Mouse (Mus musculus): ENCODE data around the gene Aifm3. TPM values are rescaled to one million over a fixed set of nuclear protein-coding genes. Genes with fewer than 3 reads are reported as not detected.
"Not testable (repeated sequence)": the region's sequence is repeated elsewhere in the genome, so short reads cannot be mapped to it uniquely, and the experiment has no call there.

Gene Aifm3
- polyA plus RNA-seq, 1 experiment from 2014 or later = 10.6 TPM

- WGBS = 33% methylated on average over 3 of the region's 3 CpGs
- not testable (repeated sequence) for H3K9me3 ChIP-seq; H3K27me3 ChIP-seq; ATAC-seq (replicated peaks)
- Histone ChIP-seq H3K4me2 (replicated peaks) (peak overlapping the region; percentile 72), H3K4me1 (peaks cover 18% of the 10 kb centered on the region), H3K27ac (replicated peaks) (peak overlapping the region; percentile 95), H3K4me3 (peak overlapping the region; percentile 70), H3K9ac (replicated peaks) (peak overlapping the region; percentile 86), H3K36me3 (peaks cover 13% of the 10 kb centered on the region)
Measured at GRCm38 (mm10) chr16:17508031-17508430, 18.6 kb downstream of the Aifm3 start.

GRCm38 (mm10) chr16:17508546-17509239 lies 19.3 kb downstream of the Aifm3 start, which contains the start of gene Lztr1:
Gene Lztr1 (plus strand): TSS chr16:17508688.
- WGBS = under 1% methylated on average over 50 of the region's 50 CpGs
- Histone ChIP-seq H3K4me2 (replicated peaks) (peak within 1 kb of the TSS; percentile 72), H3K27ac (replicated peaks) (peak within 1 kb of the TSS; percentile 95), H3K9ac (replicated peaks) (peak within 1 kb of the TSS; percentile 86), H3K4me3 (peak within 1 kb of the TSS; percentile 70), H3K36me3 (peaks cover 20% of the 10 kb centered on the region), H3K27me3 (no peaks in the 10 kb centered on the region), H3K4me1 (peaks cover 18% of the 10 kb centered on the region), H3K9me3 (no peaks in the 10 kb centered on the region)
- peak; percentile 98 for ATAC-seq (replicated peaks)

GRCm38 (mm10) chr16:17509240-17509597 lies 19.8 kb downstream of the Aifm3 start:
- no peak for ATAC-seq (replicated peaks)
- H3K36me3 ChIP-seq = peaks cover 25% of the 10 kb centered on the region
- WGBS = 8% methylated on average over 9 of the region's 9 CpGs
- peak overlapping the region; percentile 72 for H3K4me2 ChIP-seq (replicated peaks)
- H3K27ac ChIP-seq (replicated peaks) = peak overlapping the region; percentile 95
- H3K27me3 ChIP-seq = no peaks in the 10 kb centered on the region
- no peaks in the 10 kb centered on the region for H3K9me3 ChIP-seq
- peaks cover 18% of the 10 kb centered on the region for H3K4me1 ChIP-seq
- peak overlapping the region; percentile 70 for H3K4me3 ChIP-seq
- H3K9ac ChIP-seq (replicated peaks) = peak overlapping the region; percentile 86

- Histone ChIP-seq H3K4me3 (peak overlapping the region; percentile 70; the same call in 1 of the 2 replicates), H3K27me3 (no peaks in the 10 kb centered on the region), H3K36me3 (peaks cover 25% of the 10 kb centered on the region), H3K9me3 (no peaks in the 10 kb centered on the region), H3K27ac (replicated peaks) (no peak overlapping the region), H3K9ac (replicated peaks) (peak overlapping the region; percentile 86; the same call in 1 of the 2 replicates), H3K4me1 (peaks cover 18% of the 10 kb centered on the region), H3K4me2 (replicated peaks) (peak overlapping the region; percentile 72)
- WGBS = 94% methylated on average over 2 of the region's 2 CpGs
- ATAC-seq (replicated peaks) = no peak
Measured at GRCm38 (mm10) chr16:17510143-17510542, 20.7 kb downstream of the Aifm3 start.

GRCm38 (mm10) chr16:17510686-17511085 lies 21.3 kb downstream of the Aifm3 start:
- no peak for ATAC-seq (replicated peaks)

GRCm38 (mm10) chr16:17511431-17511830 lies 22.0 kb downstream of the Aifm3 start:
- Histone ChIP-seq H3K9me3 (no peaks in the 10 kb centered on the region), H3K4me2 (replicated peaks) (no peak overlapping the region), H3K4me1 (peaks cover 18% of the 10 kb centered on the region), H3K27ac (replicated peaks) (no peak overlapping the region), H3K4me3 (no peak overlapping the region), H3K36me3 (peaks cover 36% of the 10 kb centered on the region), H3K9ac (replicated peaks) (no peak overlapping the region), H3K27me3 (no peaks in the 10 kb centered on the region)
- WGBS = 95% methylated on average over 4 of the region's 4 CpGs
- no peak for ATAC-seq (replicated peaks)

More at GRCm38 (mm10) chr16:17510686-17511085, 21.3 kb downstream of the Aifm3 start:
- H3K4me2 ChIP-seq (replicated peaks) = 0 out of 2 replicates have a peak overlapping the region, but pooled peaks have one; percentile 72
- no peak overlapping the region for H3K4me3 ChIP-seq
- H3K4me1 ChIP-seq = peaks cover 18% of the 10 kb centered on the region
- no peaks in the 10 kb centered on the region for H3K9me3 ChIP-seq
- H3K9ac ChIP-seq (replicated peaks) = no peak overlapping the region
- H3K27ac ChIP-seq (replicated peaks) = no peak overlapping the region
- 89% methylated on average over 2 of the region's 2 CpGs for WGBS
- no peaks in the 10 kb centered on the region for H3K27me3 ChIP-seq
- peaks cover 29% of the 10 kb centered on the region for H3K36me3 ChIP-seq

- no peak overlapping the region for H3K9ac ChIP-seq (replicated peaks)
- H3K4me3 ChIP-seq = no peak overlapping the region
- no peak overlapping the region for H3K4me2 ChIP-seq (replicated peaks)
- H3K4me1 ChIP-seq = no peaks in the 10 kb centered on the region
- 86% methylated on average over 2 of the region's 2 CpGs for WGBS
- no peak for ATAC-seq (replicated peaks)
- H3K27ac ChIP-seq (replicated peaks) = no peak overlapping the region
- peaks cover 85% of the 10 kb centered on the region for H3K36me3 ChIP-seq
- no peaks in the 10 kb centered on the region for H3K27me3 ChIP-seq
- no peaks in the 10 kb centered on the region for H3K9me3 ChIP-seq
Measured at GRCm38 (mm10) chr16:17518910-17519309, 29.5 kb downstream of the Aifm3 start.

GRCm38 (mm10) chr16:17524156-17524555 lies 34.7 kb downstream of the Aifm3 start:
- no peaks in the 10 kb centered on the region for H3K27me3 ChIP-seq
- 93% methylated on average over 11 of the region's 11 CpGs for WGBS
- no peak overlapping the region for H3K9ac ChIP-seq (replicated peaks)
- no peaks in the 10 kb centered on the region for H3K9me3 ChIP-seq
- H3K4me1 ChIP-seq = no peaks in the 10 kb centered on the region
- H3K4me2 ChIP-seq (replicated peaks) = no peak overlapping the region
- peaks cover 93% of the 10 kb centered on the region for H3K36me3 ChIP-seq
- H3K27ac ChIP-seq (replicated peaks) = no peak overlapping the region
- no peak overlapping the region for H3K4me3 ChIP-seq
- ATAC-seq (replicated peaks) = no peak

GRCm38 (mm10) chr16:17525524-17525923 lies 36.1 kb downstream of the Aifm3 start:
- Histone ChIP-seq H3K27ac (replicated peaks) (no peak overlapping the region), H3K9me3 (no peaks in the 10 kb centered on the region), H3K27me3 (no peaks in the 10 kb centered on the region), H3K36me3 (peaks cover 80% of the 10 kb centered on the region), H3K4me1 (peaks cover 10% of the 10 kb centered on the region), H3K4me3 (no peak overlapping the region), H3K9ac (replicated peaks) (no peak overlapping the region), H3K4me2 (replicated peaks) (no peak overlapping the region)
- 88% methylated on average over 3 of the region's 3 CpGs for WGBS
- ATAC-seq (replicated peaks) = no peak

- ATAC-seq (replicated peaks) = no peak
- no peaks in the 10 kb centered on the region for H3K27me3 ChIP-seq
- peaks cover 73% of the 10 kb centered on the region for H3K36me3 ChIP-seq
- H3K4me1 ChIP-seq = peaks cover 10% of the 10 kb centered on the region
- no peak overlapping the region for H3K4me2 ChIP-seq (replicated peaks)
- H3K9me3 ChIP-seq = no peaks in the 10 kb centered on the region
- no peak overlapping the region for H3K4me3 ChIP-seq
- H3K27ac ChIP-seq (replicated peaks) = no peak overlapping the region
- H3K9ac ChIP-seq (replicated peaks) = no peak overlapping the region
- 88% methylated on average over 6 of the region's 6 CpGs for WGBS
Measured at GRCm38 (mm10) chr16:17526223-17526622, 36.8 kb downstream of the Aifm3 start.

GRCm38 (mm10) chr16:17527606-17528005 lies 38.2 kb downstream of the Aifm3 start:
- peaks cover 59% of the 10 kb centered on the region for H3K36me3 ChIP-seq
- H3K4me2 ChIP-seq (replicated peaks) = no peak overlapping the region
- no peaks in the 10 kb centered on the region for H3K9me3 ChIP-seq
- H3K27ac ChIP-seq (replicated peaks) = no peak overlapping the region
- H3K9ac ChIP-seq (replicated peaks) = no peak overlapping the region
- no peak for ATAC-seq (replicated peaks)
- peaks cover 20% of the 10 kb centered on the region for H3K4me1 ChIP-seq
- no peak overlapping the region for H3K4me3 ChIP-seq
- H3K27me3 ChIP-seq = no peaks in the 10 kb centered on the region

- 84% methylated on average over 13 of the region's 13 CpGs for WGBS
- no peaks in the 10 kb centered on the region for H3K27me3 ChIP-seq
- no peak overlapping the region for H3K27ac ChIP-seq (replicated peaks)
- H3K4me2 ChIP-seq (replicated peaks) = no peak overlapping the region
- no peak for ATAC-seq (replicated peaks)
- no peaks in the 10 kb centered on the region for H3K9me3 ChIP-seq
- peaks cover 20% of the 10 kb centered on the region for H3K4me1 ChIP-seq
- no peak overlapping the region for H3K9ac ChIP-seq (replicated peaks)
- H3K4me3 ChIP-seq = no peak overlapping the region
- peaks cover 52% of the 10 kb centered on the region for H3K36me3 ChIP-seq
Measured at GRCm38 (mm10) chr16:17528276-17528675, 38.9 kb downstream of the Aifm3 start.

Measured in forebrain, embryonic 15.5 days (tissue).